Mouse (Mus musculus) lung, embryonic 16.5 days (tissue): ENCODE measurements around the gene Wfdc11. TPM values are rescaled to one million over a fixed set of nuclear protein-coding genes. Genes with fewer than 3 reads are reported as not detected.
A peak's percentile ranks its signal among the peaks of the same experiment; 100 is the strongest.

Source experiments
- ATAC-seq: fragments of 200-750 bp; cut with Nextera tagmentation; 2 replicates; pipeline ENCODE4 v1.8.0; 2017; ENCODE audit warnings: low read depth, mild to moderate bottlenecking, moderate library complexity
- H3K27ac ChIP-seq: fragments of 300-500 bp; sonication (generic); 2 replicates; pipeline ENCODE4 v1.5.1; 2014; ENCODE audit warnings: mild to moderate bottlenecking, control low read depth, low read length
- H3K27me3 ChIP-seq: fragments of 300-500 bp; sonication (generic); 2 replicates; pipeline ENCODE4 v1.6.1; 2014; ENCODE audit warnings: low read depth, low read length, mixed read lengths; ENCODE audit not compliant: control insufficient read depth, insufficient read depth
- H3K36me3 ChIP-seq: fragments of 300-500 bp; sonication (generic); 2 replicates; pipeline ENCODE4 v1.6.1; 2014; ENCODE audit warnings: low read length; ENCODE audit not compliant: control insufficient read depth, insufficient read depth
- H3K4me1 ChIP-seq: fragments of 300-500 bp; sonication (generic); replicated peaks from 2 replicates; pipeline ENCODE4 v1.6.1; 2014; ENCODE audit warnings: low read length, mixed read lengths; ENCODE audit not compliant: control insufficient read depth, insufficient read depth
- H3K4me2 ChIP-seq: fragments of 300-500 bp; sonication (generic); 2 replicates; pipeline ENCODE4 v1.6.1; 2014; ENCODE audit warnings: low read depth, low read length, control low read depth
- H3K4me3 ChIP-seq: fragments of 300-500 bp; sonication (generic); 2 replicates; pipeline ENCODE4 v1.5.1; 2014; ENCODE audit warnings: mild to moderate bottlenecking, low read length, control low read depth
- H3K9ac ChIP-seq: fragments of 300-500 bp; sonication (generic); 2 replicates; pipeline ENCODE4 v1.6.1; 2014; ENCODE audit warnings: low read length, control low read depth
- H3K9me3 ChIP-seq: fragments of 300-500 bp; sonication (generic); 2 replicates; pipeline ENCODE4 v1.6.1; 2016; ENCODE audit warnings: low read length; ENCODE audit not compliant: control insufficient read depth
- WGBS: fragments of 180-500 bp; shearing (Covaris S2); extraction: QIAGEN DNeasy Blood & Tissue Kit; methylation state at CpG from one replicate; pipeline ENCODE4 v1.1.7; 2014; 5-methylcytosine and 5-hydroxymethylcytosine counted together
- polyA plus RNA-seq: library from polyadenylated mRNA; unstranded; fragments of >200 nt; fragmentation: Nextera tagmentation; extraction: Ambion mirVana; gene quantifications from 2 replicates; pipeline ENCODE4 v1.2.1, GENCODE M21; 2015

The Wfdc11 gene
- polyA plus RNA-seq, 1 experiment from 2014 or later, result not detected

DNA sequence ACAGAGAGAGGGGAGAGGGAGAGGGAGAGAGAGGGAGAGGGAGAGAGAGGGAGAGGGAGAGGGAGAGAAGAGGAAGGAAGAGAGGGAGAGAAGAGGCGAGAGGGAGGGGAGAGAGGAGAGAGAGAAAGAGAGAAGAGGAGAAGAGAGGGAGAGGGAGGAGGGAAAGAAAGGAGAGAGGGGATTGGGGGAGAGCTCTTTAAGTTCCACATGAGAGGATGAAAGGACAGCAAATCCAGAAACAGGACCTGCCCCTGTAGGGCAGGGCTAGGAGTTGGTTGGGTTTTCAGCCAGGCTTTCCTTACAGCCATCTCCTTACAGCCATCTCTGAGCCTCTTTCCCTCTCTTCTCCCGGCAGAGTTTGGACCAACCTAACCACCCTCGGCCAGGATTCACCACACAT is 10.9 kb upstream of the Wfdc11 start, which contains the start of gene Wfdc13:
TSS of gene Wfdc13 (plus strand) at position 301 of the 400 bp plus-strand sequence.
- WGBS, result 58% methylated on average over 2 of the region's 3 CpGs
- ATAC-seq, result no peak
- Histone ChIP-seq H3K9me3 (no peaks in the 10 kb centered on the region), H3K4me3 (no peak within 1 kb of the TSS), H3K36me3 (no peaks in the 10 kb centered on the region), H3K4me2 (no peak within 1 kb of the TSS), H3K9ac (no peak within 1 kb of the TSS), H3K27ac (no peak within 1 kb of the TSS), H3K4me1 (no peaks in the 10 kb centered on the region; the same call in 1 of the 2 replicates), H3K27me3 (no peaks in the 10 kb centered on the region)

DNA sequence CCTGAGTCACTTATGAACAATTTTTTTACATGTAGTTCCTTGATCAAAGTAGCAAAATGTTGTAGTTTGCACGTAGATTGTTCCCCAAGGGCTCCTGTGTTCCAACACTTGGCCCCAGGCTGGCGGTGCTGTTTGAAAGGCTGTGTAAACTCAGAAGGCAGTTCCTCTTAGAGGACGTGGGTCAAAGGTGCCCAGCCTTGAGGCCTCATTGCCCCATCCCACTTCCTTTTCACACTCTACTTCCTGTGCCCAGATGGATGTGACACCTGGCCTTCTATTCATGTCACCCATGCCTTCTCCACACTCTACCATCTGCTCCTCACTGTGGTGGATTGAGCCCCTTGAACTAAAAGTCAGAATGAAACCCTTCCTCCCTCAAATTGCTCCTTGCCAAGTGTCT is 6.0 kb upstream of the Wfdc11 start:
- H3K4me1 ChIP-seq, result no peaks in the 10 kb centered on the region
- no peaks in the 10 kb centered on the region for H3K9me3 ChIP-seq
- ATAC-seq, result peak; percentile 36; the same call in 1 of the 2 replicates
- H3K4me2 ChIP-seq, result no peak overlapping the region
- H3K9ac ChIP-seq, result no peak overlapping the region
- no peaks in the 10 kb centered on the region for H3K27me3 ChIP-seq
- H3K36me3 ChIP-seq, result no peaks in the 10 kb centered on the region
- no peak overlapping the region for H3K4me3 ChIP-seq
- WGBS, result 14% methylated on average over 3 of the region's 3 CpGs
- no peak overlapping the region for H3K27ac ChIP-seq

GRCm38 (mm10) chr2:164678848-164679625 is 5.2 kb upstream of the Wfdc11 start:
- Histone ChIP-seq H3K27ac (no peak overlapping the region), H3K9ac (no peak overlapping the region), H3K4me1 (no peaks in the 10 kb centered on the region), H3K9me3 (no peaks in the 10 kb centered on the region), H3K4me3 (peak overlapping the region; percentile 16), H3K36me3 (no peaks in the 10 kb centered on the region), H3K27me3 (no peaks in the 10 kb centered on the region), H3K4me2 (peak overlapping the region; percentile 35)
- ATAC-seq, result peak; percentile 88
- WGBS, result 17% methylated on average over 19 of the region's 19 CpGs

DNA sequence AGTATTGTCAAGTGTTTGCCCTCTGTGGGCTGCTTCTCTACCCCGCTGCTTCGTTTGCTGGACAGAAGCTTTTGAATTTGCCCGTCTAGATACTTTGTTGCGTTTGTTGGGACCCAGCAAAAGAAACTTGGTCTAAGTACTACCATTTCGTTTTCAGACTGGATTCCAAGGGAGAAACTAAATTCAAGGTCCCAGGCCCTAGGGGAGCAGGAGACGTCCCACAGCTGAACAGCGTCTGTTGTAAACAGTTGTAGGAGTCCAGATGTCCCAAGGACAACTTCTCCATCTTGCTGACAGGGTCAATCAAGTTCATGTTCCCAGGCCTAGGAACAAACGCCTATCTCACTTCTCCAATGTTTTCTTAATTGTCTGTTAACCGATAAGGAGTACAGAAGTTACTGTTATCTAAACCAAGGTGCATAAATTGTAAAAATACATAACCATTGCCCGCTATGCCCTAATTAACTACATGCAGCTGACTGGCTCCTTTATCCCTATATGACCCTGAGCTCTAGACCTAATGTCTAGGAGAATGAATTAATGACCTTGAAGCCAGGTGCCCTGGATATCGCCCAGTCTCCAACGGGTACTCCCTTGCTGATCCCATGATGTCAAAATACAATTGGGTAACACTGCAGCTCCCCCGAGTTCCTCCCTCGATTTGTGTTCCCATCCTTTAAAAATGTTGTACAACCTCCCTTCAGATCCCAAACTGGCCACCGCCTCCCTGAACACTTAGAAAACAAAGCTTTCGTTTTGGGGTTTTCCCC is 3.2 kb upstream of the Wfdc11 start:
- H3K27me3 ChIP-seq, result no peaks in the 10 kb centered on the region
- H3K4me3 ChIP-seq, result no peak overlapping the region
- H3K27ac ChIP-seq, result no peak overlapping the region
- H3K36me3 ChIP-seq, result no peaks in the 10 kb centered on the region
- ATAC-seq, result no peak
- WGBS, result 62% methylated on average over 16 of the region's 16 CpGs
- no peaks in the 10 kb centered on the region for H3K4me1 ChIP-seq
- H3K9me3 ChIP-seq, result no peaks in the 10 kb centered on the region
- no peak overlapping the region for H3K9ac ChIP-seq
- H3K4me2 ChIP-seq, result no peak overlapping the region

DNA sequence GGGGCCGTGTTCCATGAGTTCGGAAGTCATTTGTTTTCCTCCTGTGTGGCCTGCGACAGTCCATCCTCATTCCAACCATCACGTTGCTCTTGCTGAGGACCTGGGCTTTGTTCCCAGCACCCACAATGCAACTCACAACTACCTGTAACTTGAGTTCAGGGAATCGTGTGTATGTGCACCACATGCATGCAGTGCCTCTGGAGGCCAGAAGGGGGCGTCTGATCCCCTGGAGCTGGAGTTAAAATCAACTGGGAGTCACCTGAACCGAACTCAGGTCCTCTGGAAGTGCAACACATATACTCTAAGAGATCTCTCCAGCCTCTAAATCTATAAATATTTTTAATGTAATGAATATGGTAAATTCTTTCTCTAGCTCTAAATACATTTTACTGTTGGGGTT is 2.2 kb upstream of the Wfdc11 start:
- no peaks in the 10 kb centered on the region for H3K4me1 ChIP-seq
- H3K36me3 ChIP-seq, result no peaks in the 10 kb centered on the region
- ATAC-seq, result no peak
- WGBS, result 75% methylated on average over 7 of the region's 7 CpGs
- H3K27me3 ChIP-seq, result no peaks in the 10 kb centered on the region
- H3K9ac ChIP-seq, result no peak overlapping the region
- H3K9me3 ChIP-seq, result no peaks in the 10 kb centered on the region
- no peak overlapping the region for H3K4me3 ChIP-seq
- no peak overlapping the region for H3K4me2 ChIP-seq
- H3K27ac ChIP-seq, result no peak overlapping the region

DNA sequence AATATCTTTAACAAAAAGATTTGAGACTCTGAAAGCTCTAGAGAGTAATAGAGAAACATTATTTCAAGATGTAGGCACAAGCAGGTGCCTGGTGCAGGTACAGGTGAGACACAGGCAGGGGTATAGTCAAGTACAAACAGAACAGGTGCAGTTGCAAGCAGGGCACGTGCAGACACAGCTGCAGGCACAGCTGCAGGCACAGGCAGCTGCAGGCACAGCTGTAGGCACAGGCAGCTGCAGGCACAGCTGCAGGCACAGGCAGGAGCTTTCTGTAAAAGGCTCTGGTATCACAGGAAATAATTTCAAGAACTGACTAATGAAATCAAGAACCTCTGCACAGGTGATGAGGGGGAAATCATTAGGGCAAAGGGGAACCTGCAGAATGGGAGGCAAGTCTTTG is 2.9 kb downstream of the Wfdc11 start:
- WGBS, result 12% methylated on average over 1 of the region's 1 CpGs
- ATAC-seq, result no peak
- no peaks in the 10 kb centered on the region for H3K9me3 ChIP-seq
- no peak overlapping the region for H3K4me2 ChIP-seq
- no peak overlapping the region for H3K27ac ChIP-seq
- no peaks in the 10 kb centered on the region for H3K27me3 ChIP-seq
- no peak overlapping the region for H3K4me3 ChIP-seq
- H3K36me3 ChIP-seq, result no peaks in the 10 kb centered on the region
- no peak overlapping the region for H3K9ac ChIP-seq
- H3K4me1 ChIP-seq, result no peaks in the 10 kb centered on the region

GRCm38 (mm10) chr2:164670261-164670660 is 3.6 kb downstream of the Wfdc11 start:
- H3K4me1 ChIP-seq, result no peaks in the 10 kb centered on the region
- no peak overlapping the region for H3K9ac ChIP-seq
- H3K9me3 ChIP-seq, result no peaks in the 10 kb centered on the region
- no peak overlapping the region for H3K4me3 ChIP-seq
- no peaks in the 10 kb centered on the region for H3K36me3 ChIP-seq
- no peak for ATAC-seq
- no peak overlapping the region for H3K4me2 ChIP-seq
- no peaks in the 10 kb centered on the region for H3K27me3 ChIP-seq
- H3K27ac ChIP-seq, result no peak overlapping the region
- WGBS, result 71% methylated on average over 5 of the region's 5 CpGs

DNA sequence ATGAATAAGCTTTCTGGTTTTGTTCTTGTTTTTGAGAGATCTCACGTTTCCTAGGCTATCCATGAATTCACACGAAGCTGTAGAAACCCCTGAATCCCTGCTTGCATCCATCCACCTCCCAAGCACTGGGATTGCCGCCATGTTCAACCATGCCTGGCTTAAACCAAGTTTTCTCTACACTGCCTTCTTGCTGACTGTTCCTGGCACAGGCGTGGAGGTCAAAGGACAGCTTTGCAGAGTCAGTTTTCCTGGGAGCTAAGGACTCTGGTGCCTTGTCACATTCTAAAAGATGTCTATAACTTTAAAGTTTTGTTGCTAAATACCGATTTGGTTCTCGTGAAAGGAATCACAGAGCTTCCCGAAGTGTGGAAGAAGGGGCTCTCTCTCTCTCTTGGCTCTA is 9.0 kb downstream of the Wfdc11 start:
- WGBS, result 82% methylated on average over 7 of the region's 7 CpGs
- H3K27me3 ChIP-seq, result no peaks in the 10 kb centered on the region
- H3K9me3 ChIP-seq, result no peaks in the 10 kb centered on the region
- H3K27ac ChIP-seq, result no peak overlapping the region
- no peak overlapping the region for H3K9ac ChIP-seq
- no peak overlapping the region for H3K4me3 ChIP-seq
- no peaks in the 10 kb centered on the region for H3K36me3 ChIP-seq
- no peak for ATAC-seq
- H3K4me2 ChIP-seq, result no peak overlapping the region
- no peaks in the 10 kb centered on the region for H3K4me1 ChIP-seq

- no peak for ATAC-seq
- WGBS, result 80% methylated on average over 9 of the region's 9 CpGs
- Histone ChIP-seq H3K4me1 (no peaks in the 10 kb centered on the region), H3K27me3 (no peaks in the 10 kb centered on the region), H3K27ac (no peak within 1 kb of the TSS), H3K4me2 (no peak within 1 kb of the TSS), H3K9ac (no peak within 1 kb of the TSS), H3K36me3 (no peaks in the 10 kb centered on the region), H3K9me3 (no peaks in the 10 kb centered on the region), H3K4me3 (no peak within 1 kb of the TSS)
Observed at GRCm38 (mm10) chr2:164656483-164656882, 17.4 kb downstream of the Wfdc11 start, which contains the start of gene Wfdc9. Wfdc9 (minus strand) TSS chr2:164656583.
